Mouse (Mus musculus): ENCODE data around the gene Ppm1g. TPM values are rescaled to one million over a fixed set of nuclear protein-coding genes. Genes with fewer than 3 reads are reported as not detected.

Gene Ppm1g
- total and polyA plus RNA-seq, 3 experiments: 96.9 to 366 (median 182) TPM

GRCm38 (mm10) chr5:31193631-31194281 lies 26.7 kb downstream of the Ppm1g start:
- H3K9ac ChIP-seq (ENCODE audit: insufficient read depth, low read depth): peak overlapping the region; percentile 89
- H3K27me3 ChIP-seq (replicated peaks): no peaks in the 10 kb centered on the region
- dilution Hi-C loops (cut with MboI; ENCODE audit: extremely low pct_ligation_motif_present, extremely low pct_unique_long_range_greater_than_20kb, low sequenced_read_pairs): no loop called here
- in situ Hi-C loops (cut with MboI; ENCODE audit: low pct_ligation_motif_present, low pct_unique_long_range_greater_than_20kb, low sequenced_read_pairs): no loop called here
- H3K36me3 ChIP-seq (replicated peaks in 1 of 2; ENCODE audit: control insufficient read depth in 1 of 2, insufficient read depth in 1 of 2, low read length in 1 of 2): peaks cover 58 to 69% of the 10 kb centered on the region in 2 experiments
- H3K9me3 ChIP-seq (replicated peaks; ENCODE audit: low read length): no peaks in the 10 kb centered on the region
- DNase-seq (ENCODE audit: extremely low read depth): no peak
- TF ChIP-seq KAT2A (IDR thresholded peaks at IDR 0.05; ENCODE audit: insufficient replicate concordance, low read length) (no peak), MXI1 (IDR thresholded peaks at IDR 0.05; ENCODE audit: low read depth, low read length) (peak; percentile 46; the same call in 1 of the 2 replicates), SIN3A (IDR thresholded peaks at IDR 0.05; ENCODE audit: low read length) (peak; percentile 55; the same call in 1 of the 2 replicates), RCOR1 (conservative IDR thresholded peaks at IDR 0.05; ENCODE audit: low read depth, low read length) (0 out of 2 replicates have a peak, but pooled peaks have one; percentile 38), MYC (IDR thresholded peaks at IDR 0.05; ENCODE audit: low read depth, low read length) (no peak), JUND (conservative IDR thresholded peaks at IDR 0.05; ENCODE audit: low read depth, low read length) (no peak), HCFC1 (IDR thresholded peaks at IDR 0.05; ENCODE audit: low read depth, low read length) (peak; percentile 35), BHLHE40 (IDR thresholded peaks at IDR 0.05; ENCODE audit: low read depth, low read length) (peak; percentile 24; the same call in 1 of the 2 replicates), POLR2AphosphoS2 (IDR thresholded peaks at IDR 0.05; ENCODE audit: low read depth, low read length) (no peak), RAD21 (IDR thresholded peaks at IDR 0.05; ENCODE audit: low read depth, low read length) (no peak), CTCF (conservative IDR thresholded peaks at IDR 0.05 in 1 of 2, IDR thresholded peaks at IDR 0.05 in 1 of 2; ENCODE audit: low read depth in 2 of 2, low read length in 2 of 2) (no peak), ELF1 (IDR thresholded peaks at IDR 0.05; ENCODE audit: low read depth, low read length) (peak; percentile 32; the same call in 1 of the 2 replicates), ZMIZ1 (IDR thresholded peaks at IDR 0.05; ENCODE audit: low read depth, low read length) (0 out of 2 replicates have a peak, but pooled peaks have one; percentile 33)
- peak overlapping the region; percentile 83 to 96 (median 88) for H3K4me3 ChIP-seq (replicated peaks in 1 of 3; ENCODE audit: low read depth in 2 of 3, low read length in 2 of 3, poor library complexity in 1 of 3)
- H3K27ac ChIP-seq (ENCODE audit: insufficient read depth, low read depth): peak overlapping the region; percentile 82
- H3K4me2 ChIP-seq (ENCODE audit: insufficient read depth, low read depth, poor library complexity, severe bottlenecking): peak overlapping the region; percentile 84; the same call in 1 of the 2 replicates
- H3K79me2 ChIP-seq (replicated peaks; ENCODE audit: control insufficient read depth, extremely low read depth, insufficient read depth, poor library complexity, severe bottlenecking): peaks cover 27% of the 10 kb centered on the region
- H3K4me1 ChIP-seq (ENCODE audit: control insufficient read depth in 1 of 2, insufficient read depth in 2 of 2): peaks cover 2 to 29% of the 10 kb centered on the region in 2 experiments; a peak in 3 of 4 replicates

GRCm38 (mm10) chr5:31192939-31193630 lies 27.4 kb downstream of the Ppm1g start, which contains the start of the genes Snx17 and Eif2b4:
TSS of gene Snx17 (plus strand) at chr5:31193227.
TSS of gene Eif2b4 (minus strand) at chr5:31193430.
- in situ Hi-C loops (cut with MboI; ENCODE audit: low pct_ligation_motif_present, low pct_unique_long_range_greater_than_20kb, low sequenced_read_pairs) (no loop called here), dilution Hi-C loops (cut with MboI; ENCODE audit: extremely low pct_ligation_motif_present, extremely low pct_unique_long_range_greater_than_20kb, low sequenced_read_pairs) (no loop called here)
- Histone ChIP-seq H3K79me2 (replicated peaks; ENCODE audit: control insufficient read depth, extremely low read depth, insufficient read depth, poor library complexity, severe bottlenecking) (peaks cover 27% of the 10 kb centered on the region), H3K4me2 (ENCODE audit: insufficient read depth, low read depth, poor library complexity, severe bottlenecking) (peak within 1 kb of the TSS; percentile 94), H3K4me1 (ENCODE audit: control insufficient read depth in 1 of 2, insufficient read depth in 2 of 2) (peaks cover 2 to 29% of the 10 kb centered on the region in 2 experiments; a peak in 3 of 4 replicates), H3K9me3 (replicated peaks; ENCODE audit: low read length) (no peaks in the 10 kb centered on the region), H3K9ac (ENCODE audit: insufficient read depth, low read depth) (peak within 1 kb of the TSS; percentile 91), H3K4me3 (replicated peaks in 1 of 3; ENCODE audit: low read depth in 2 of 3, low read length in 2 of 3, poor library complexity in 1 of 3) (peak within 1 kb of the TSS; percentile 83 to 96 (median 88)), H3K27me3 (replicated peaks) (no peaks in the 10 kb centered on the region), H3K36me3 (replicated peaks in 1 of 2; ENCODE audit: control insufficient read depth in 1 of 2, insufficient read depth in 1 of 2, low read length in 1 of 2) (peaks cover 57 to 68% of the 10 kb centered on the region in 2 experiments), H3K27ac (ENCODE audit: insufficient read depth, low read depth) (peak within 1 kb of the TSS; percentile 82)
- peak; percentile 98 for DNase-seq (ENCODE audit: extremely low read depth)
- TF ChIP-seq EP300 (IDR thresholded peaks at IDR 0.05; ENCODE audit: low read length) (no peak), MAX (IDR thresholded peaks at IDR 0.05; ENCODE audit: low read length) (peak; percentile 34; the same call in 1 of the 2 replicates), RAD21 (IDR thresholded peaks at IDR 0.05; ENCODE audit: low read depth, low read length) (no peak), UBTF (IDR thresholded peaks at IDR 0.05; ENCODE audit: low read depth, low read length) (peak; percentile 63; the same call in 1 of the 2 replicates), MAZ (IDR thresholded peaks at IDR 0.05; ENCODE audit: low read depth, low read length) (peak; percentile 86), MEF2A (IDR thresholded peaks at IDR 0.05; ENCODE audit: borderline replicate concordance, low read depth, low read length) (peak; percentile 88; the same call in 1 of the 2 replicates), MYC (IDR thresholded peaks at IDR 0.05; ENCODE audit: low read depth, low read length) (peak; percentile 53; the same call in 1 of the 2 replicates), SIN3A (IDR thresholded peaks at IDR 0.05; ENCODE audit: low read length) (peak; percentile 96), TBP (conservative IDR thresholded peaks at IDR 0.05; ENCODE audit: low read depth, low read length) (peak; percentile 18), GABPA (IDR thresholded peaks at IDR 0.05; ENCODE audit: insufficient replicate concordance, low read depth, low read length) (peak; percentile 90; the same call in 1 of the 2 replicates), TCF12 (IDR thresholded peaks at IDR 0.05; ENCODE audit: low read depth, low read length) (peak; percentile 94), MAFK (IDR thresholded peaks at IDR 0.05; ENCODE audit: insufficient replicate concordance, low read length) (no peak), KAT2A (IDR thresholded peaks at IDR 0.05; ENCODE audit: insufficient replicate concordance, low read length) (peak; percentile 99), ETS1 (conservative IDR thresholded peaks at IDR 0.05; ENCODE audit: low read depth, low read length) (peak; percentile 32), HCFC1 (IDR thresholded peaks at IDR 0.05; ENCODE audit: low read depth, low read length) (peak; percentile 97), CHD2 (IDR thresholded peaks at IDR 0.05; ENCODE audit: low read length) (peak; percentile 49; the same call in 1 of the 2 replicates), POLR2A (IDR thresholded peaks at IDR 0.05; ENCODE audit: low read depth, low read length) (peak; percentile 89), RCOR1 (conservative IDR thresholded peaks at IDR 0.05; ENCODE audit: low read depth, low read length) (no peak), ZMIZ1 (IDR thresholded peaks at IDR 0.05; ENCODE audit: low read depth, low read length) (peak; percentile 48; the same call in 1 of the 2 replicates), PAX5 (IDR thresholded peaks at IDR 0.05; ENCODE audit: low read length) (no peak), BHLHE40 (IDR thresholded peaks at IDR 0.05; ENCODE audit: low read depth, low read length) (no peak), ELF1 (IDR thresholded peaks at IDR 0.05; ENCODE audit: low read depth, low read length) (peak; percentile 95), NRF1 (IDR thresholded peaks at IDR 0.05; ENCODE audit: low read depth, low read length) (peak; percentile 61; the same call in 1 of the 2 replicates)

All from CH12.LX (cell line).